Mouse (Mus musculus): ENCODE results near the gene Nup153. TPM values are rescaled to one million over a fixed set of nuclear protein-coding genes. Genes with fewer than 3 reads are reported as not detected.

The Nup153 gene
- polyA plus RNA-seq, 1 experiment from 2014 or later, result 48.9 TPM

GRCm38 (mm10) chr13:46713486-46713885 is 14.3 kb downstream of the Nup153 start:
- ATAC-seq, result no peak
- TF ChIP-seq CTCF (IDR thresholded peaks at IDR 0.05), result no peak
- CTCF ChIA-PET, result no interaction called here
- no peaks in the 10 kb centered on the region for H3K27me3 ChIP-seq
- no peak for DNase-seq (ENCODE audit: low read depth, low spot score)
- in situ Hi-C loops (cut with MboI; ENCODE audit: low pct_unique_long_range_greater_than_20kb), result no loop called here
- POLR2A ChIA-PET, result no interaction called here

- ChIA-PET POLR2A (no interaction called here), CTCF (interaction anchor here (0.8 to 1.9 kb wide), 3 partner anchors 12 to 21 kb away, joined by 3 to 5 read pairs (median 5); no protein-coding TSS in a partner anchor)
- TF ChIP-seq CTCF (IDR thresholded peaks at IDR 0.05), result peak; percentile 20
- ATAC-seq (no peak), DNase-seq (ENCODE audit: low read depth, low spot score) (no peak)
- H3K27me3 ChIP-seq, result no peaks in the 10 kb centered on the region
- in situ Hi-C loops (cut with MboI; ENCODE audit: low pct_unique_long_range_greater_than_20kb), result no loop called here
Measured at GRCm38 (mm10) chr13:46703138-46703537, 24.6 kb downstream of the Nup153 start.

- in situ Hi-C loops (cut with MboI; ENCODE audit: low pct_unique_long_range_greater_than_20kb), result no loop called here
- CTCF ChIA-PET, result no interaction called here
- POLR2A ChIA-PET, result interaction anchor here (0.6 kb wide), 1 partner anchor 389 kb away, joined by 3 read pairs; no protein-coding TSS in a partner anchor
Measured at GRCm38 (mm10) chr13:46701486-46701885, 26.3 kb downstream of the Nup153 start.

GRCm38 (mm10) chr13:46699372-46699771 is 28.4 kb downstream of the Nup153 start:
- in situ Hi-C loops (cut with MboI; ENCODE audit: low pct_unique_long_range_greater_than_20kb), result no loop called here
- CTCF ChIA-PET, result interaction anchor here (1.0 to 1.3 kb wide), 2 partner anchors 11 to 16 kb away, joined by 3 read pairs; no protein-coding TSS in a partner anchor
- no peaks in the 10 kb centered on the region for H3K27me3 ChIP-seq
- no peak for TF ChIP-seq CTCF (IDR thresholded peaks at IDR 0.05)
- DNase-seq (ENCODE audit: low read depth, low spot score) (no peak), ATAC-seq (no peak)
- POLR2A ChIA-PET, result no interaction called here

More at GRCm38 (mm10) chr13:46701486-46701885, 26.3 kb downstream of the Nup153 start:
- no peak for ATAC-seq
- TF ChIP-seq CTCF (IDR thresholded peaks at IDR 0.05), result no peak
- H3K27me3 ChIP-seq, result no peaks in the 10 kb centered on the region
- no peak for DNase-seq (ENCODE audit: low read depth, low spot score)

GRCm38 (mm10) chr13:46696788-46697187 is 31.0 kb downstream of the Nup153 start:
- no peak for ATAC-seq
- TF ChIP-seq CTCF (IDR thresholded peaks at IDR 0.05), result no peak

GRCm38 (mm10) chr13:46695932-46696331 is 31.8 kb downstream of the Nup153 start:
- ATAC-seq (no peak), DNase-seq (ENCODE audit: low read depth, low spot score) (no peak)
- POLR2A ChIA-PET, result interaction anchor here (1.2 kb wide), 1 partner anchor 17 kb away, joined by 3 read pairs; no protein-coding TSS in a partner anchor
- CTCF ChIA-PET, result no interaction called here
- in situ Hi-C loops (cut with MboI; ENCODE audit: low pct_unique_long_range_greater_than_20kb), result no loop called here
- no peak for TF ChIP-seq CTCF (IDR thresholded peaks at IDR 0.05)
- no peaks in the 10 kb centered on the region for H3K27me3 ChIP-seq

More at GRCm38 (mm10) chr13:46696788-46697187, 31.0 kb downstream of the Nup153 start:
- no peaks in the 10 kb centered on the region for H3K27me3 ChIP-seq
- no peak for DNase-seq (ENCODE audit: low read depth, low spot score)
- ChIA-PET POLR2A (no interaction called here), CTCF (no interaction called here)
- in situ Hi-C loops (cut with MboI; ENCODE audit: low pct_unique_long_range_greater_than_20kb), result no loop called here

GRCm38 (mm10) chr13:46695296-46695908 is 32.3 kb downstream of the Nup153 start:
- POLR2A ChIA-PET, result interaction anchor here (1.2 kb wide), 1 partner anchor 16 kb away, joined by 3 read pairs; no protein-coding TSS in a partner anchor
- in situ Hi-C loops (cut with MboI; ENCODE audit: low pct_unique_long_range_greater_than_20kb), result no loop called here
- CTCF ChIA-PET, result interaction anchor here (1.8 kb wide), 1 partner anchor 11 kb away, joined by 10 read pairs; no protein-coding TSS in a partner anchor
- no peak for TF ChIP-seq CTCF (IDR thresholded peaks at IDR 0.05)
- no peaks in the 10 kb centered on the region for H3K27me3 ChIP-seq
- ATAC-seq (no peak), DNase-seq (ENCODE audit: low read depth, low spot score) (no peak)

- DNase-seq (ENCODE audit: low read depth, low spot score), result no peak
- H3K27me3 ChIP-seq, result no peaks in the 10 kb centered on the region
- no peak for ATAC-seq
- no peak for TF ChIP-seq CTCF (IDR thresholded peaks at IDR 0.05)
- in situ Hi-C loops (cut with MboI; ENCODE audit: low pct_unique_long_range_greater_than_20kb), result no loop called here
- POLR2A ChIA-PET, result no interaction called here
- CTCF ChIA-PET, result interaction anchor here (1.5 kb wide), 1 partner anchor 12 kb away, joined by 3 read pairs; no protein-coding TSS in a partner anchor
Measured at GRCm38 (mm10) chr13:46690559-46691241, 37.0 kb downstream of the Nup153 start.

GRCm38 (mm10) chr13:46683370-46683769 is 44.4 kb downstream of the Nup153 start:
- H3K27me3 ChIP-seq, result no peaks in the 10 kb centered on the region
- ATAC-seq (no peak), DNase-seq (ENCODE audit: low read depth, low spot score) (no peak)
- in situ Hi-C loops (cut with MboI; ENCODE audit: low pct_unique_long_range_greater_than_20kb), result no loop called here
- no peak for TF ChIP-seq CTCF (IDR thresholded peaks at IDR 0.05)
- ChIA-PET POLR2A (interaction anchor here (1.2 kb wide), 1 partner anchor 13 kb away, joined by 3 read pairs; no protein-coding TSS in a partner anchor), CTCF (interaction anchor here (1.2 to 2.2 kb wide), 3 partner anchors 9 to 16 kb away, joined by 3 to 10 read pairs (median 4); no protein-coding TSS in a partner anchor)

GRCm38 (mm10) chr13:46682921-46683320 is 44.8 kb downstream of the Nup153 start:
- DNase-seq (ENCODE audit: low read depth, low spot score), result no peak
- in situ Hi-C loops (cut with MboI; ENCODE audit: low pct_unique_long_range_greater_than_20kb), result no loop called here
- TF ChIP-seq CTCF (IDR thresholded peaks at IDR 0.05), result no peak

More at GRCm38 (mm10) chr13:46682921-46683320, 44.8 kb downstream of the Nup153 start:
- ATAC-seq, result no peak
- ChIA-PET CTCF (interaction anchor here (1.2 to 1.5 kb wide), 2 partner anchors 10 to 16 kb away, joined by 3 to 4 read pairs; no protein-coding TSS in a partner anchor), POLR2A (interaction anchor here (1.2 kb wide), 1 partner anchor 13 kb away, joined by 3 read pairs; no protein-coding TSS in a partner anchor)
- no peaks in the 10 kb centered on the region for H3K27me3 ChIP-seq

Measured in Patski (cell line).